Mouse (Mus musculus) heart, embryonic 15.5 days (tissue): ENCODE data around the gene Cyp8b1. TPM values are rescaled to one million over a fixed set of nuclear protein-coding genes. Genes with fewer than 3 reads are reported as not detected.

Experiments used
- ATAC-seq: fragments of 200-750 bp; cut with Nextera tagmentation; replicated peaks from 2 replicates; pipeline ENCODE4 v1.8.0; 2017; ENCODE audit warnings: low read depth, moderate TSS enrichment; ENCODE audit not compliant: insufficient number of reproducible peaks, insufficient read depth, low FRiP score
- H3K27ac ChIP-seq: fragments of 300-500 bp; sonication (generic); 2 replicates; pipeline ENCODE4 v1.5.1; 2015; ENCODE audit warnings: mild to moderate bottlenecking, inconsistent platforms
- H3K27me3 ChIP-seq: fragments of 300-500 bp; sonication (generic); 2 replicates; pipeline ENCODE4 v1.6.1; 2015; ENCODE audit warnings: inconsistent platforms
- H3K36me3 ChIP-seq: fragments of 300-500 bp; sonication (generic); 2 replicates; pipeline ENCODE4 v1.6.1; 2015; ENCODE audit warnings: mild to moderate bottlenecking, inconsistent platforms
- H3K4me1 ChIP-seq: fragments of 300-500 bp; sonication (generic); replicated peaks from 2 replicates; pipeline ENCODE4 v1.6.1; 2015; ENCODE audit warnings: inconsistent platforms
- H3K4me2 ChIP-seq: fragments of 300-500 bp; sonication (generic); 2 replicates; pipeline ENCODE4 v1.6.1; 2015; ENCODE audit warnings: inconsistent platforms, mild to moderate bottlenecking, moderate library complexity
- H3K4me3 ChIP-seq: fragments of 300-500 bp; sonication (generic); 2 replicates; pipeline ENCODE4 v1.5.1; 2015; ENCODE audit warnings: mild to moderate bottlenecking, inconsistent platforms
- H3K9ac ChIP-seq: fragments of 300-500 bp; sonication (generic); 2 replicates; pipeline ENCODE4 v1.6.1; 2015; ENCODE audit warnings: mild to moderate bottlenecking, inconsistent platforms
- H3K9me3 ChIP-seq: fragments of 300-500 bp; sonication (generic); replicated peaks from 2 replicates; pipeline ENCODE4 v1.6.1; 2016; ENCODE audit warnings: inconsistent platforms
- WGBS: fragments of 180-500 bp; shearing (Covaris S2); methylation state at CpG from one replicate; pipeline ENCODE4 v1.1.7; 2015; ENCODE audit warnings: mixed read lengths; 5-methylcytosine and 5-hydroxymethylcytosine counted together
- polyA plus RNA-seq: library from polyadenylated mRNA; unstranded; fragments of >200 nt; fragmentation: Nextera tagmentation; extraction: Ambion mirVana; gene quantifications from 2 replicates; pipeline ENCODE4 v1.2.1, GENCODE M21; 2015

Cyp8b1 gene
- polyA plus RNA-seq, 1 experiment from 2014 or later: not detected

DNA sequence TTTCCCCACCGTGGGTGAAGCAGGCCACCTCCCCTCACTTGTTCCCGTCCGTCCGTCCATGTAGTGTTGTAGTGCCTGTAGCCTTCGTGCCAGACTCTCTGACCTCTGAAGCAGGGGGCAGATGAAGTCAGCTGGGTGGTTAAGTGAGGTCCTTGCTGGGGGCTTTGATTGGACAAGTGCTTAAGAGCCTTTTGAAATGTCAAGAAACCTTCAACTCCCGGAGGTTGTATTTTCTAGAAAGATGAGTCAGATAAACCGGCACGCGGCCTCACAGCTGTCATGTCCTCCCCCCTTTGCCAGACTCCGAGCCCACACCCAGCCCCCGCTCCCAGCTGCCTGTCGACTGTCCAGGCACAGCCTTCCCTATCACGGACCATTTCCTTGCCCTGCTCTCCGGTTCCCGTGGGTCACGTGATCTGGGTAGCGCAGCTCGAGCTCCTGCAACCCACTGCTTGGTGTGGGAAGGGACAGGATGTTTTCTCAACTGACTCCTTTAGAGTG is 25.6 kb downstream of the Cyp8b1 start:
- Histone ChIP-seq H3K36me3 (no peaks in the 10 kb centered on the region), H3K4me1 (peaks cover 15% of the 10 kb centered on the region), H3K4me2 (peak overlapping the region; percentile 56), H3K4me3 (peak overlapping the region; percentile 16; the same call in 1 of the 2 replicates), H3K9ac (no peak overlapping the region), H3K27me3 (no peaks in the 10 kb centered on the region), H3K9me3 (no peaks in the 10 kb centered on the region), H3K27ac (peak overlapping the region; percentile 47)
- ATAC-seq: peak; percentile 70; the same call in 1 of the 2 replicates
- WGBS: 6% methylated on average over 18 of the region's 18 CpGs

DNA sequence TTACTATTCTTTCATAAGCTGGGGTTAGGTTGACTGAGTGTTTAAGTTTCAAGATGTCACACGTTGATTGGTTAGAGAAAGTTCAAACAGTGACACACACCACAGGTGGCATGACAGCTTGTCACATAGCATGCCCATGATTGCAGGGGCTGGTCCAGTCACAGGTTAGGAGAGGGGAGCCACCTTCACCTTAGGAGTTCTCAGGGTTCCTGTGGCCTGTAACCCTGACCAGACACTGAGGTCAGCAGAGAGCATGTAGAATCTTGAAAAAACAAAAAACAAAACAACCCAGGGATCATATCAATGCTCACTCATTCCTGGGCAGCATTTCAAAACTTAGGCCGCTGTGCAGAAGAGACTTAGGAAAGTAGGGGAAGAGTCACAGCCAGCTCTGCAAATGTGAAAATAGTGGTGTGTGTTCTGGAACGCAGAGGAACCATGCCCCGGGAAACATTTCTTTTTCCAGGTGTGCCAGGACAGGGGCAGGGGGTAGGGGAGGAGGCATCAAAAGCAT is 26.1 kb downstream of the Cyp8b1 start:
- no peaks in the 10 kb centered on the region for H3K9me3 ChIP-seq
- peak overlapping the region; percentile 56 for H3K4me2 ChIP-seq
- peaks cover 15% of the 10 kb centered on the region for H3K4me1 ChIP-seq
- 0 out of 2 replicates have a peak overlapping the region, but pooled peaks have one; percentile 16 for H3K4me3 ChIP-seq
- H3K36me3 ChIP-seq: no peaks in the 10 kb centered on the region
- H3K27ac ChIP-seq: peak overlapping the region; percentile 47
- 40% methylated on average over 4 of the region's 4 CpGs for WGBS
- H3K9ac ChIP-seq: no peak overlapping the region
- no peaks in the 10 kb centered on the region for H3K27me3 ChIP-seq
- ATAC-seq: no peak

DNA sequence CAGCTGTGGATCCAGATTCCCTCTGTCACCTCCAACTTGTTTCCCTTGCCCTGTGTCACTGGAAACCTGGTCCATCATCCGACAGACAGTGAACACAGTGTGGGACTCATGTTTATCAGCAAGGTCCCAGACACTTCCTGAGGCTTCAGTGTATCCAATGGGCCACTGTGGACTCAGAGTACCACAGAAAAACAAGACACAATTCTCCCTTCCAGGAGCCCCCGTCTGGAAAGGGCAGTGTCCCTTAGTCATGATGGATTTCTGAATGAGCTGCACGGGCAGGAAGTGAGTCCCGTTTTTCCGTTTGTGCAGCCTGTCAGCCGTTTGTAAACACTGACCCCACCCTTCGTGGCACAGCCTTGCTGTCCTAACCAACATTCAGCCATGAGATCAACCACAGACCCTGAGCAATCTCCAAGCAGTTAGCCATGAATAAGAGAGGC is 34.1 kb downstream of the Cyp8b1 start:
- no peak overlapping the region for H3K4me2 ChIP-seq
- H3K9me3 ChIP-seq: no peaks in the 10 kb centered on the region
- H3K4me3 ChIP-seq: no peak overlapping the region
- ATAC-seq: no peak
- no peaks in the 10 kb centered on the region for H3K36me3 ChIP-seq
- no peak overlapping the region for H3K27ac ChIP-seq
- H3K27me3 ChIP-seq: no peaks in the 10 kb centered on the region
- H3K9ac ChIP-seq: no peak overlapping the region
- peaks cover 4% of the 10 kb centered on the region; the same call in 1 of the 2 replicates for H3K4me1 ChIP-seq
- 39% methylated on average over 7 of the region's 7 CpGs for WGBS

DNA sequence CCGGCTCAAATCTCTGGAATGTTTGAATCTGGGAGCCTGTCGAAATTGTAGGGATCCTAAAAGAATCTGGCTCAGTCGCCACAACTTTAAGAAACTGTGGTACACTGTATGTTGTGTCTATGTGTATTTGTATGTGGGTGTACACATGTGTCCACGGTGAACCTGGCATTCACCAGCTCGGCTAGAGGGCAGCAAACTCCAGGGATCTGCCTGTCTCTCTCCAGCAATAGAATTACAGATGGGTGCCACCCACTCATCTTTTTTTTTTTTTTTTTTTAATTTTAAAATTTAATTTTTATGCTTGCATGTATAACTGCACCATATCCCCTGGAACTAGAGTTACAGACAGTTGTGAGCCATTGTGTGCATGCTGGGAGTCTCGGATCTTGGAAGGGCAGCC is 34.8 kb downstream of the Cyp8b1 start:
- no peaks in the 10 kb centered on the region for H3K36me3 ChIP-seq
- H3K9ac ChIP-seq: no peak overlapping the region
- H3K9me3 ChIP-seq: no peaks in the 10 kb centered on the region
- no peak overlapping the region for H3K27ac ChIP-seq
- no peaks in the 10 kb centered on the region for H3K27me3 ChIP-seq
- peak overlapping the region; percentile 35; the same call in 1 of the 2 replicates for H3K4me2 ChIP-seq
- H3K4me1 ChIP-seq: peaks cover 4% of the 10 kb centered on the region; the same call in 1 of the 2 replicates
- WGBS: 59% methylated on average over 6 of the region's 6 CpGs
- no peak for ATAC-seq
- H3K4me3 ChIP-seq: no peak overlapping the region

DNA sequence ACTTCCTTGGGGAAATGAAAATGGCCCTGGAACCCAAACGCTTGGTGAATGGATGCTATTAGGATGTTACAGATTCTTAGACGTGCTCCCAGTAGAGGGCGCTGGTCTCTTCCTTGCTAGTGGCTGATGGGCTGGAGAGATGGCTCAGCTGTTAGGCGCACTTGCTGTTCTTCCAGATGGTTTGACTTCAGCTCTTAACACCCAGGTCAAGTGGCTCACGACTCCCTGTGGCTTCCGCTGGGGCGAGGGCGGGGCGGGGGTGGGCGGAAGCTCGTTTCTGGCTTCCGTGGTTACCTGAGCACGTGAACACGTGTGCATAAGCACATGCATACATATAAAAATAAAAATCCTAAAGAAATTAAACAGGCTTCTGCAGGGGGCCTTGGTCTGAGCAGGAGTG is 35.3 kb downstream of the Cyp8b1 start:
- Histone ChIP-seq H3K4me2 (peak overlapping the region; percentile 35; the same call in 1 of the 2 replicates), H3K9ac (no peak overlapping the region), H3K36me3 (no peaks in the 10 kb centered on the region), H3K27ac (no peak overlapping the region), H3K9me3 (no peaks in the 10 kb centered on the region), H3K4me3 (no peak overlapping the region), H3K27me3 (no peaks in the 10 kb centered on the region), H3K4me1 (peaks cover 4% of the 10 kb centered on the region; the same call in 1 of the 2 replicates)
- 19% methylated on average over 14 of the region's 14 CpGs for WGBS
- ATAC-seq: no peak

- Histone ChIP-seq H3K4me3 (no peak overlapping the region), H3K4me2 (no peak overlapping the region), H3K9ac (no peak overlapping the region), H3K36me3 (no peaks in the 10 kb centered on the region), H3K27ac (no peak overlapping the region), H3K27me3 (no peaks in the 10 kb centered on the region), H3K9me3 (no peaks in the 10 kb centered on the region), H3K4me1 (peaks cover 4% of the 10 kb centered on the region; the same call in 1 of the 2 replicates)
- 17% methylated on average over 3 of the region's 3 CpGs for WGBS
- no peak for ATAC-seq
Observed at GRCm38 (mm10) chr9:121877052-121877740, 38.9 kb downstream of the Cyp8b1 start.

- Histone ChIP-seq H3K36me3 (no peaks in the 10 kb centered on the region), H3K27ac (no peak overlapping the region), H3K4me2 (no peak overlapping the region), H3K9ac (no peak overlapping the region), H3K4me3 (no peak overlapping the region), H3K9me3 (no peaks in the 10 kb centered on the region), H3K27me3 (no peaks in the 10 kb centered on the region), H3K4me1 (no peaks in the 10 kb centered on the region)
- no peak for ATAC-seq
Observed at GRCm38 (mm10) chr9:121873578-121873977, 42.5 kb downstream of the Cyp8b1 start.

DNA sequence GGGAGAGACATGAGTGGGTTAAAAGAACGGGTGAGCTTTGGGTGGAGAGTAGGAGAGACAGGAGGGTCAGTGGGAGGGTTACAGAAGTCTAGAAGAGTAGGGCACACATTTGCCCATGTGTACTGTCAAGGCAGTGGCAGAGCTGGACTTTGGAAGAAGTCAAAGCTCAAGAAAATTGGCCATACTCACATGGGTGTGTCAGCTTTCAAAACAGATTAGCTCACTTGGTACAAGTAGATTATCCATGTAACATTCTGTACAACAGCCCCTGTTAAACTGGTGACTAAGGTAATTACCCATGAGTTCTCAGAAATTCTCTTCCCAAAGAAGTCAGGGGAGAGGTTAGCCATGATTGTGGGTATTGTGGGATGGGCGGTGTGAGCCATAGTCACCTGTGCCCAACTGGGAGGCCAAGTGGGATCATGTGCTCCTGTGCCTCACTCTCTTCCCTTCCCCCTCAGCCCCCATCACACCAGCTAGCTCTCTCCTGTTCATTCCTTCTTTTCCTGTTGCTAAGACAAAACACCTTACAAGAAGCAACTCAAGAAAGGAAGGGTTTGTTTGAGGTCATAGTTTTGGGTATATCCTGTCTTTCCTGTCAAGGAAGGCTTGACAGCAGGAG is 43.9 kb downstream of the Cyp8b1 start:
- 85% methylated on average over 2 of the region's 2 CpGs for WGBS
- no peak overlapping the region for H3K4me3 ChIP-seq
- no peak overlapping the region for H3K27ac ChIP-seq

DNA sequence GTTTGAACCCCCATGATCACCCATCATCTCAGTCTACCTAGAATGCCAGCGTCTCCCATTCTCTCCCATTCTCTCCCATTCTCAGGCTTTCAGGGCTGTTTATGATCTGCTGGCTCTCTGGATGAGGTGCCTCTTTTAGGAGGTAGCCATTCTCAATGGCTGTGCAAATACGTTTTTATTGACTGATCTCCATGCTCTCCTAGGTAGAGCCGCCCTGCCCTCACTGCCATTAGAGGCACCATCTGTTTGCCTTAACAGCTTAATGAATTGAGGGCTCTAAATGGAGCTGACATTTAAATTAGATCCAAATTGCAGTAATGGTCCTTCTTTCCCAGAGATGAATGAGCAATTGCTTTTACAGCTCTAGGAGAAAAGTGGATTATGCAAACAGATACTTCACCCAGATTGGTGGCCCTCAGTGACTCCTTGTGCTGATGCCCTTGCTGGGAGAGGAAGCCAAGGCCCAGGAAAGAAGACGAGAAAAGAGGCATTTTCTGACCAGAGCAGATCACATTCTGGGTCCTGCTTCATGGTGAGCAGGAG is 46.1 kb downstream of the Cyp8b1 start:
- no peaks in the 10 kb centered on the region for H3K27me3 ChIP-seq
- no peaks in the 10 kb centered on the region for H3K4me1 ChIP-seq
- H3K27ac ChIP-seq: no peak overlapping the region
- no peaks in the 10 kb centered on the region for H3K36me3 ChIP-seq
- WGBS: 60% methylated on average over 4 of the region's 4 CpGs
- H3K4me3 ChIP-seq: no peak overlapping the region
- no peak overlapping the region for H3K4me2 ChIP-seq
- no peak for ATAC-seq
- no peaks in the 10 kb centered on the region for H3K9me3 ChIP-seq
- no peak overlapping the region for H3K9ac ChIP-seq

More for the DNA sequence above, 43.9 kb downstream of the Cyp8b1 start:
- H3K27me3 ChIP-seq: no peaks in the 10 kb centered on the region
- H3K4me1 ChIP-seq: no peaks in the 10 kb centered on the region
- no peaks in the 10 kb centered on the region for H3K36me3 ChIP-seq
- no peaks in the 10 kb centered on the region for H3K9me3 ChIP-seq
- H3K9ac ChIP-seq: no peak overlapping the region
- ATAC-seq: no peak
- no peak overlapping the region for H3K4me2 ChIP-seq

DNA sequence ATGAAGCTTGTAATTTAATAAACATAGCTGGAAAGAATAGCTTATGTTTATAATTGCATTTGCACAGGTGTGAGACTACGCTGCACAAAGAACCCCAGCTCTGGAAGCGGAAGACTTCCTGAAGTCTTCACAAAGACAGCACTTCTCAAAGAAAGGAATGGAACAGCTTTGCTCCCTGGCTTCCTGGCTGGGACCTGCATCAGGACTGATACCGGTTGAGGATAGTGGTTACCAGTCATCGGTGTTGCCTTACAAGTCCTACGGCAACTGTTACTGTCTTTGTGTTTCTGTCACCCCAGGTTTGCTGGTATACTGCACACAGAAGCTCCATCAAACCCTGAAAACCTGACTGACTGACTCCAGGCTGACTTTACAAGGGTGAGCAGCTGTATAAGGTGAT is 46.7 kb downstream of the Cyp8b1 start:
- Histone ChIP-seq H3K4me3 (no peak overlapping the region), H3K4me2 (no peak overlapping the region), H3K4me1 (no peaks in the 10 kb centered on the region), H3K27ac (no peak overlapping the region), H3K36me3 (no peaks in the 10 kb centered on the region), H3K9me3 (no peaks in the 10 kb centered on the region), H3K27me3 (no peaks in the 10 kb centered on the region), H3K9ac (no peak overlapping the region)
- 87% methylated on average over 5 of the region's 5 CpGs for whole genome bisulfite sequencing
- no peak for ATAC-seq

DNA sequence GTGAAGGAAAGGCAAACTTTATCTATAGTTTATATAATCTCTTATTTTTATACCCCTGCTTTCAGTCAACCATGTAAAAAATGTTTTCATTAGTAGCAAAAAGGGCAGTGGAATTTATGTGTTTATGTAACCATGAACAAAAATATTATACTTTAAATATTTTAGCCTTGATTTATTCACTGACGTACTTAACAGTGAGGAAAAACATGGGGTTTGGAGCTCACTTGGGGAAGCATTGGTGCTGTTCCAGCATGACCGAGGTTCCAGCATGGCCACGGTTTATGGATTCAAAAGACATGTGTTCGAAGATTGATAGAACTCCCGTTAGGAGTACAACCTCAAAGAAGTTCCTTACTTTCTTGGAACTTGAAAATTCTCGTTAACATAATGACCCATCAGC is 47.9 kb downstream of the Cyp8b1 start:
- WGBS: 73% methylated on average over 6 of the region's 6 CpGs
- Histone ChIP-seq H3K27me3 (no peaks in the 10 kb centered on the region), H3K4me1 (no peaks in the 10 kb centered on the region), H3K9me3 (no peaks in the 10 kb centered on the region), H3K4me2 (no peak overlapping the region), H3K27ac (no peak overlapping the region), H3K4me3 (no peak overlapping the region), H3K9ac (no peak overlapping the region), H3K36me3 (no peaks in the 10 kb centered on the region)
- no peak for ATAC-seq
